Mouse (Mus musculus): Measurements from ENCODE around the gene 4930438A08Rik.
"Not testable (repeated sequence)": the region's sequence is repeated elsewhere in the genome, so short reads cannot be mapped to it uniquely, and the experiment has no call there.

Gene 4930438A08Rik

GRCm38 (mm10) chr11:58289992-58290682 is 15.5 kb downstream of the 4930438A08Rik start:
- DNase-seq: no peak

DNA sequence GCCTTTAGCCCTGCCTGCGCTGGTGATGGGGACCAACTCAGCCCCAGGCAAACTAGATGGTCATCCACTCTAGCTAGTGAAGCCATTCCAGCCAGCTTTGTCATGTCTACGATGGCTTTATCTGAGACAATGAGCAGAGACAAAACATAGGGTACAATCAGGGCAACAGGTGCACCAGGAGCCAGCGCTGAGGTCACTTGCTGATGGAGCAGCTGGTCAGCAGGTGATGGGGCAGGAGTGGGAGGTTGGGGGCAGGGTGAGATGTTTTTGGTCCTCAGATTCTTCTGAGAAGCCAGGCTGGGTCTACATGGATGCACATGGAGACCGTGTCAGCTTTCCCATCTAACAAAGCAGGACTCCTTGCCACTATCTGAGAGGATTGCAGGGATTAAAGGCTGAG is 16.2 kb downstream of the 4930438A08Rik start:
- DNase-seq: no peak

GRCm38 (mm10) chr11:58292791-58293190 is 18.2 kb downstream of the 4930438A08Rik start:
- DNase-seq: no peak

DNA sequence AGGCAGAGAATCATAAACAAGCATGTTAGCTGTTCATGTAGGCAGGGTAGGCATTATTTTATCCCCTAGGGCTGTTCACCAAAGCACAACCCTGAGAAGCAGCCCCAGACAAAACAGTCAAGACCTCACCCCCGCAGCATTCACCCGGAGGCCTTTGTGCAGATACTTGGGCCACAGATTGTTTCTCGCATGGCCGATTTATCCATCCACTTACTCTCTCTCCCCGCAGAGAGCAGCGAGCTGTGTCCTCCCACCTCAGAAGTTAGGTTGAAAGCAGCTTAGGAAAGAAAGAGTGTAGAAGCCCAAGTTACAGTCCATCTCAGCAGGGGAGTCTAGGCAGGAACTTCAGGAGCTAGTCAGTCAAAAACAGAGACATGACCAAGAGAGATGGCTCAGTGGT is 22.8 kb downstream of the 4930438A08Rik start:
- no peak for DNase-seq

DNA sequence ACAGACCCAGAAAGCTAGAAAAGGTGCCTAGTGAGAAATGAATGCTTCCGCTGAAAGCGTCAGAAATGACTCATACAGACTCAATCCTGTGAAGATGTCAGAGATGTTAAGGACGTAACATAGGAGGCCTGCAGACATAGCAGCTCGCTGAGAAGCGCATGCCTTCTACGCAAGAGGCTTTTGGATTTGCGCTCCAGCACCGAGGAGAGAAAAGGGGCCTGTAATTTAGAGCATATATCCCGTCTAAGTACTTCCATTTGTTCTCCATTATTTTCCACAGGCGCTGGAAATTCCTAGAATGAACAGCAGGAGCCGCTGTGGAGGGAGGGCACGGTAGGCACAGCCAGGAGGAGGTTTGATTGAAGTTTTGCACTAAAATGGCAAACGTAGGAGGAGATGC is 26.5 kb downstream of the 4930438A08Rik start:
- DNase-seq: peak; percentile 63

DNA sequence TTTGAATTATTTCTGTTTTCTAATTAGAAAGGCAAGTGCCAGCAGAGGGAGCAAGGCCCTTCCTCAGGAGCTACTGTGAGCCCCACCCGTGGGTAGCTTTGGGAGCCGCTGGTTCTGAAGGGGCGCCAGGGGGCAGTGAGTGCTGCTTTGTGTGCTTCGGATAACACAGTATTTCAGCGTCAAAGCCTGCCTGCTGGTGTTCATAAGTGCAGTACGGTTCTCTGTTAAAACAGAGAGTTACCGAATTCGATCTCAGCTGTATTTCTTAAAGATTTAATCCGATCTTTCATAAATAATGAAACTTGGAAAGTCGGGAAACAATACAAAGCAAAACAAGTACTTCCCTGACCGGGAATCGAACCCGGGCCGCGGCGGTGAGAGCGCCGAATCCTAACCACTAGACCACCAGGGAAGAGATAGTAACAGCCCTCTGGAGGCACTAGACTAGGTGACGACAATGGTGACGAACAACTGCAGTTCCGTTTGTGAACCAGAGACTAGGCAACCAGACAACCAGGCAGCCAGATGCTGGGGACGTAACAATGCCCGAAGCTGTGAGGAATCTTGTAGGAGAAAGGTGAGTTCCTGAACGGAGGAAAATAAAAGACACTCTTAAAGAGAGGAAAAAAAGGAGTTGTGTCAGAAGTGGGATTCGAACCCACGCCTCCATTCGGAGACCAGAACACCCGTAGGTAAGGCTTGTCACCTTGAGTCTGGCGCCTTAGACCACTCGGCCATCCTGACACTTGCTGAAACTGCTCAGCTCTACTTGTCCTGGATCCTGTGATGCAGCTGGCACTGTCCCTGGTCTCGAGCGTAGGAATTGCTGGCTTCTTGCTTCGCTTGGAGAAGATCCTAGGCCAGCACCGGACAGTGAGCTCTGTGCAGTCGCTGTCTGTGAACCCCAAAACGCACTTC is 27.5 kb downstream of the 4930438A08Rik start:
- peak; percentile 97 for DNase-seq

DNA sequence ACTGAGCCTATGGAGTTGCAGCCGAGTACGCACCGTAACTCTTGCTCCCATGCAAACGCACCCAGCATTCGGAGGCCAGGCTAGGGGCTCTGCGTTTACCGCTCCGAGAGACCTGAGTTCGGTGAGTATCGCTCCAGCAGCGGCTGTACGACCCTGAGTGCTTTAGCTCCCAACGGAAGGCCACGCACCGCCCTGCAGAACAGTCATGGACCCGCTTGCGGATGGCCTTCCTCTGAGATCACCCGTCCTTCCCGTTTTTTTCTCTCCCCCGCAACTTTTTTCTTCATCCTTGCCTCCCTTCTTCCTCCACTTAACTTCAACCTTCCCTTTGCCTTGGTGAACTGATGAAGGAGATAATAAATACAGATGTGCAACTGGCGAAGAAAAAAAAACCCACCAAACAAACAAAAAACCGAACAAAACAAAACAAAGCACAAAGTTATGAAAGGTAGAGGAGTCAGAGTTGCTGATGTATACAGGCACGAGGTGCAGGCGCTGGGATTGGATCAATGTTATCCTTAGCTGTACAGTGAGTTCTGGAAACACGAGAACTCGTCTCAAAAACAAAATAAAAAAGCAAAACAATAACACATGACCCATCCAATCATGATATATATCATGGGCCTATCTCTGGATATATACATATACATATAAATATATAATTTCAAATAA is 28.3 kb downstream of the 4930438A08Rik start:
- no peak for DNase-seq

DNA sequence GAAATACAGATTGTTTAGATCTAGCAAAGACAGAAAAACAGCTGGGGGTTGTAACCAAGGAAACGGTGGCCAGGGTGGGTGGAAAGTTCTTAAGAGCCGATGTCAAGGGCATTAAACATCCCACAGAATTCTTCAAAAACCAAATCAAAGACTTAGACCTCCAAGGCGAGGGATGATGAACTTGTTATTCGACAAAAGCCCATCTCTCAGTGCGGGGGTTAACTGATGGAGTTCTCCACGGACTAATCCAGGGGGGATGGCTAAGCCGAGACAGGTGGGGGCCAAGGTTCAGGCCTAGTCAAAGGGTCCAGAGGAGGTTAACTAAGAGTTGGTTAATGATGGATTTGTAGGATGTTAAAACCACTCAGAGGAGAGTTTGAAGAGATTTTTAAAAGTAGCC is 29.0 kb downstream of the 4930438A08Rik start:
- no peak for DNase-seq

- not testable (repeated sequence) for DNase-seq
These were observed 30.7 kb downstream of the 4930438A08Rik start for GRCm38 (mm10) chr11:58305299-58305698.

GRCm38 (mm10) chr11:58306860-58307308 is 32.3 kb downstream of the 4930438A08Rik start, which contains the start of gene Zfp692:
TSS of gene Zfp692 (plus strand) at chr11:58307069.
- DNase-seq: peak; percentile 91

DNA sequence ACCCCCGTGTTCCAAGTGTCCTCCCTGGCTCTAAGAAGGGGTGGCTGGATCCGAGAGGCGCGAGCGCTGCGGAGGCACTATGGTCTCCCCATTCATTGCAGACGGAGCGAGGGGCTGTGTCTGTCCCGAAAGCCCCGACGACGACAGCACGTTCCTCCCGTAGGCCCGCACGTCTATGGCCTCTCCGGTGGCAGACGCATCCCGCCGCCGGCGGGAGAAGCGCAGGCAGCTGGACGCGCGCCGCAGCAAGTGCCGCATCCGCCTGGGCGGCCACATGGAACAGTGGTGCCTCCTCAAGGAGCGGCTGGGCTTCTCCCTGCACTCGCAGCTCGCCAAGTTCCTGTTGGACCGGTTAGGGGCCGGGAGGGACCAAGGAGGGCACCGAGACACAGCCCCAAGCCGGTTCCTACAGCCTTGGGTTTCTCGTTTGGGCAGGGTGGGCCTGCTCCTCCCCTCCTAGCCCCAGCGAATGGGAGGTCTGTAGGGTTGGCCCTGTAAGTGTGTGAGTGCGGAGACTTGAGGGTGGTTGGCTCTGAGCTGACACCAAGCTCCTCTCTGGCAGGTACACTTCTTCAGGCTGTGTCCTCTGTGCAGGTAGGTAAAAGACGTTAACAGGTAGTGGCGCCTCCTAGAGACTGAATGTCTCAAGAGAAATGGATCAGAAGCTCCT is 32.9 kb downstream of the 4930438A08Rik start:
- peak; percentile 67 for DNase-seq

DNA sequence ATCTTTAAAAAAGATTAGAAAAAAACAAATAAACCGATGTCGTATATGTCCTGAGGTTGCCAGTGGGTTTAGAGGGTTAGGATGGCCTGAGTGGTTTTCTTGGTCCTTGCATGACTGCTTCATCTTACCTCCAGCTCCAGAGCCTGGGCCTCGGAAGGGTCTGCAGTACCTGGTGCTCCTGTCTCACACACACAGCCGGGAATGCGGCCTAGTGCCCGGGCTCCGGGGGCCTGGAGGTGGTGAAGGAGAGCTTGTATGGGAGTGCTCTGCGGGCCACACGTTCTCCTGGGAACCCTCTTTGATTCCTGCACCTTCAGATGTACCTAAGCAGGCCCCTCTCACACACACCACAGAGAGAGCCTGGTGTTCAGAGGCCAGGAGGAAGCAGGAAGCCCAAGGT is 34.1 kb downstream of the 4930438A08Rik start:
- DNase-seq: no peak

DNA sequence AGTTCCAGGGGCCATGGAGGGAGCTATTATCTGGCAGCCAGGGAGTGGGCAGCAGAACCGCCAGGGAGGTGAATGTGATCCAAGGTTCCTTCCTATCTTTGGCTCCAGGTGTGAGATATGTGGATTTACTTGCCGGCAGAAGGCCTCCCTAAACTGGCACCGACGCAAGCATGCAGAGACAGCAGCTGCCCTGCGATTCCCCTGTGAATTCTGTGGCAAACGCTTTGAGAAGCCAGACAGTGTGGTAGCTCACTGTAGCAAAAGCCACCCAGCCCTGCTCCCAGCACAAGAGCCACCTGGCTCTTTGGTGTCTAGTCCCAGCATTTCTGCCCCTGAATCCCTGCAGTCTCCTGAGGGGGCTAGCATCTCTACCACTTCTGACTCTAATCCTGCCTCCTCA is 39.5 kb downstream of the 4930438A08Rik start:
- DNase-seq: no peak

- no peak for DNase-seq
These were observed 41.1 kb downstream of the 4930438A08Rik start for GRCm38 (mm10) chr11:58315536-58316168.

- DNase-seq: no peak
These were observed 41.7 kb downstream of the 4930438A08Rik start for GRCm38 (mm10) chr11:58316344-58316743.

GRCm38 (mm10) chr11:58316768-58317390 is 42.3 kb downstream of the 4930438A08Rik start:
- DNase-seq: no peak

GRCm38 (mm10) chr11:58322824-58323569 is 48.4 kb downstream of the 4930438A08Rik start:
- peak; percentile 96 for DNase-seq

DNA sequence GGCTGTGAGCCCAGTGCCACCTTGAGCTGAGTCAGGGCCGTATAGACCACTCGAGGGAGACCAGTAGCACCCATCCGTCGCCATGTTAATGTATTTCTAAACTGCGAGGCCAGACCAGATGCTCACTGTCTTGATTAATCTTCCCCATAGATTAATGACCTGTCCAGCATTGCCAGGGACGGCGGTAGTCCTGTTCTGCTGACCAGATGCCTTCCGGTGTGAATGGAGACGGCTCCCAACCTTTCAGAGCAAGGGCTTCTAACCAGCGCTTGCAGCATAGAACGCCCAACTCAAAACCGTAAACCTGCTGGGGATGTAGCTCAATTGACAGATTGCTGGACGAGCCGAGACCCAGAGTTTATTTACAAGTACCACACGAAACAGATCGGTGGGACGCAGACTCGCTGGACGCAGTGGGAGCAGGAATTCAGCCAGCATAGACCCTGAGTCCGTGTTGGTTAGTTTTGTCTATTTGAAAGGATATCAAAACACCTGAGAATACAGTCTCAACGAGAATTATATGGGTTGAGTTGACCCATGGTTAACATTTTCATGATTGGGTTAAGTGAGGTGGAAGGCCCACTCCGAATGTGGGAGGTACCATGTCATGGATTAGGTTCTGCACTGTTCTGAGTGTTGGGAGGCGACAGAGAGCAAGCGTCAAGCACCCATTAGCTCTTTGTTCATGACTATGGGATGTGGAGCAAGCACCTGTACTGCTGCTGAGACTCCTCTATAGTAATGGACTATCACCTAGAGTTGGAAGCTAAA is 49.2 kb downstream of the 4930438A08Rik start:
- DNase-seq: no peak

GRCm38 (mm10) chr11:58324614-58325229 is 50.1 kb downstream of the 4930438A08Rik start:
- DNase-seq: no peak

GRCm38 (mm10) chr11:58326781-58327180 is 52.2 kb downstream of the 4930438A08Rik start:
- no peak for DNase-seq

Data from thymus, postnatal 25 days (tissue).